Mouse (Mus musculus): ENCODE results near the gene Tubg2.

The Tubg2 gene

GRCm38 (mm10) chr11:101164677-101165580 lies 9.2 kb downstream of the Tubg2 start:
- no peak for DNase-seq (ENCODE audit: low spot score in 2 of 2)

- DNase-seq (ENCODE audit: low spot score in 2 of 2), result no peak
These were observed 10.7 kb downstream of the Tubg2 start for GRCm38 (mm10) chr11:101166357-101166756.

DNA sequence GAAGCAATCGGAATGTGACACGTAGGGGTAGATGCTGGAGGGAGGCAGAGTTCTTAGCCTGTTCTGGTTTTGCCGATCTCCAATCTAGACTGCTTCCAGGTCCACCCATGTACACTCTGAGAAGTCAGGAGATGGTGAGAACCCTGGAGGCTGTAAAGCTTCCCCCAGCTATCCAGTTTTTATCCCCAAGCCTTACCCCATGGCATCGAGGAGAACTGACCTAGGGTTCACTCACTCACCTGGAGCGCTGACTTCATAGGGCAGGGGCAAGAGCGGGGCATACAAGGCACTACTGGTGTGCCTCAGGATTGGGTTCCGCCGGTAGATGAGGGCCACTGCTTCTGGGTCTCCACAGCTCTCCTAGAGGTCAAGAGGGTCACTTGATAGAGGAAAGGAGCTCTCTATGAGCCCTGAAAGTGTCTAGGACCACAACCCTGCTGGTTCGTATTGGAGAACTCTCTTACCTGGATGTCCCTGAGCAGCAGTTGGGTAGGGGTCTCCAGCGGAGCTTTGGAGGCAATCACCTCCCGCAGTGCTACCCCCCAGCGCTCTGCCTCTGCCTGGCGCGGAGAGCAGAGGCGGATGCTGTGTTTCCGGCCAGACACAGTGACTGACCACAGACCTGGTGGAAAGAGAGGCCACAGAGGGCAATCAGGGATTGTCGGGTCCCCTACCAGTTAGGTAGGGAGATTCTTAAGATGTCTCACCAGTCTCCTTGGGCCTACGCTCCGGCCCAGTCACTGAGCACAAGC lies 11.7 kb downstream of the Tubg2 start:
- DNase-seq (ENCODE audit: low spot score in 2 of 2), result no peak

DNA sequence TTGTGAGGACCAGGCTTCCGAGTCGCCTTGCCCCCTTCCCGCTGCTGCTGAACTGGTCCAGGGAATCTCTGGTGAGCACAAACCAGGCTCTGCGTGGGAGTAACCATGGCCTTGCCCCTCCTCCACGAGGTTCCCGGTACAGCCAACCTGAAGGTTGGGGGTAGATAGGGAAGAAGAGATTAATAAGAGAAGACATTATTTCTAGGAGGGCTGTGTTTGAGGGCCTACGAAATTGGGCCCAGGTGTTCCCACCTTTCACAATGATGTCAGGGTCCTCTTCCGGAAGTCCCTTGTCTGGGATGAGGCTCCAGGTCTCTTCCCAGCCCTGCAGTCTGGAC lies 12.2 kb downstream of the Tubg2 start:
- no peak for DNase-seq (ENCODE audit: low spot score in 2 of 2)

DNA sequence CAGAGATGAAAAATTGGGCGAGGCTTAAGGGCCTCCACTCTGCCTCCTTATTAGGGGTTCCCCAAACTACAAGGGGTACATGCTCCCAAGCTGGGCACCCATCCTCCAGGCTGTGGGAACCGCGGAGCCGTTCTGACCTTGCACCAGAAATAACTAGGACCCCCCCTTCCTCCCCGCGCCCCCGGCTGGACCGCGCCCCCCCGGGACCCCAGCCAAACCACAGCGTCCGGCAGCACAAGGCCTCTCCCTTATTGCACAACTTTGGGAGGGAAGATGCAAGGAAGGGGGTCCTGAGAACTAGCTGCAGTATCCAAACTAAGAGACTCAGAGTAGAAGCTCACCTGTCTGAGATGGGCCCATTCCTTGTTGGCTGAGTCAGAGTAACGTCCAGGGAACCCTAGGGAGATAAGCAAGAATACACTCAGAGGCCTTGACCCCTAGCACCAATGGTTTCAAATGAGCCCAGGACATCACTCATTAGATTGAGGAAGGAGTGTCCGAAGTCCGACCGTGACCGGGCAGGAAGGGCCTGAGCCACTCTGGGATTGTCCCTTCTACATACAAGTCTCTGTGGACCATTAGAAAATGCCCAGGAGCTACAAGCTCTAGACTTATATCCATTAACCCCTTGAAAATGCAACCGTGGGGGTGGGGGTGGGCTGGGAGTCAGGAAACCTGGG lies 12.7 kb downstream of the Tubg2 start:
- DNase-seq (ENCODE audit: low spot score in 2 of 2), result no peak

GRCm38 (mm10) chr11:101169301-101170107 lies 13.8 kb downstream of the Tubg2 start:
- DNase-seq (ENCODE audit: low spot score in 2 of 2), result no peak

DNA sequence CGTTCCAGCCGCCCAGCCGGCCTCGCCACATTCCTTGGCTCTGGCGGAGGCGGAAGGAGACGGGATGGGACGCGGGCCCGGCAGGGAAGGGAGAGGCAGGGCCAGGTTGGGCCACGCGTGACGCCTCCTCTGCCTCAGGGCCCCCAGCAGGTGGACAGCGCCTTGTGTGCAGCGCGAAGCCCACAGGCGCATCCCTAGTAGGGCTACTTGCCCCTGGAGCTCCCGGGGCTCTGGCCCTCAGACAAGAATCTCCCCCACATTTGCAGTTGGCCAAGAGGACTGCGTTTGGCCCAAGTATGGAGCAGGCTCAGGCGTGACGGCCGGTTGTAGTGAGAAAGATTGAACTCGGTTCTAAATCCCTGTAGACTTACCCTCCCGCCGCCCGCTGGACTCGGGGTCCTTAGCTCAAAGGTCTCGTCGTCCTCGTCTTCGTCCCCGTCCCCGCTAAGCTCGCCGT lies 14.7 kb downstream of the Tubg2 start, which contains the start of gene Cntnap1:
Gene Cntnap1, plus strand, starts transcription at position 170 of the 457 bp plus-strand sequence.
- DNase-seq (ENCODE audit: low spot score in 2 of 2), result no peak

DNA sequence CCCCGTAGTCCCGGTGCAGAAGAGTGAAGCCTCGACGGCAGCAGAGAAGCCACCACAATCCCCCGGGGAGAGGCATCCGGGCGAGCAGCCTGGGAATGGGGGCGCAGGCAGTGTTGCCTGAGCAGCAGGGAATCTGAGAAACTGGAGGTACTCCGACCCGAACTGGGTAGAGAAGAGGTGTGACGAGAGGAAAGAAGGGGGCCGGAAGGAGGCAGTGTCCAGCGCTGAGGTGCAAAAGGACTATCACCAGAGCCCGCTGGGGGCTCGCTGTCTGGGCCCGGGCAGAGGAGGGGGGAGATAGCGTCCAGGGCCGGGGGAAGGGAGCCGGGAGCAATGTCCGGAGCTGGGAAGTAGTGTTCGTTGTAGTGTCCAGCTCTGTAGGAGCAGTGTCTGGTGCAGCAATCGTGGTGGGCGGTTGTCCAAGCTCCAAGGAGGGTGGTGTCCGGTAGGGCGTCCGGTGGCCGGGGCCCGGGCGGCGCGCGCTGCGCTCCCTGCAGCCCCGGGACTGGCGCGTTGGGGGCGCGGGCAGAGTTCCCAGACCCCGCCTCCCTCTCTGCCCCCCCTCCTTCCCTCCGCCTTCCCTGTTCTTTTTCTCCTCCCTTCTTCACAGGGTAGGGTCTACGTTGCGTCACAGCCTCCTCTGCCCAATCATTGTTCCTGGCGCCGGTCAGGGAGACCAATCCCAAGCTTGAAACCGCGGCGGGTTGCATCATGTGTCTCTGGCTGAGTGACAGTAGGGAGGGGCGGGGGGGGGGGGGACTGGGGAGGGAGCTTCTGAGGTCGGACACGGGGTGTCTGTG lies 15.3 kb downstream of the Tubg2 start, which contains the start of gene Plekhh3:
Gene Plekhh3, minus strand, starts transcription at position 541 of the 800 bp plus-strand sequence.
- peak; percentile 88 to 91 for DNase-seq (ENCODE audit: low spot score in 2 of 2)

DNA sequence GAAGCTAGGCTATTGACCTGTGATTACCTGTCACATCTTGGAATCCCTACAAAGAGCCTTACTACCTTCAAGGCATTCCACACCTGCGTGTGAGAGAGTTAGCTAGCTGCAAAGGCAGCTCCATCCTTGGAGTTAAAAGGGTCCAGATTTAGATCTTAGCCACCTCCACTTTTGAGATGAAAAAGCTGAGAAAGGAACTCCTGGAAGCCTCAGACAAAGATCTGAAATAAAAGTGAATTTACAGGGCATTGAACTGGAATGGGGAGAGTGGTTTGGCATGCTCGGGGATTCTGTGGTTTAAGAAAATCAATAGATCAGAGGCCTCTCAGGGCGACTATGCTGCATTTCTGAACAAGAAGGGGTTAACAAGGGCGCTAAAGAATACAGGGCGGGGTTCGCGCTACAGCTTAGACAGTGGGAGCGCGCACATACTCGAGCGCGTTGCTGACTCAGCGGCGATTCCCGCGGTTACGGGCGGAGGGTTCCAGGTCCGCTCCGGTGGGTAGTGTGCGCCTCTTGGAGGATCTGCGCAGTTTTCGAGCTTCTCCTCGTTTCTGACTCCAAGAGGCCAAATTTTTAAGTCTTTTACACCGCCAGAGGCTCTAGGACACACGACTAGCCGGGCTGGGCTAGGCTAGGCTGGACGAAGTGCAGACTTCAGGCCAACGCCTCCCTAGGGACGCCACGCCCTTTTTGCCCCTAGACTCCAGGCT lies 16.2 kb downstream of the Tubg2 start:
- DNase-seq (ENCODE audit: low spot score in 2 of 2), result peak; percentile 43 to 49

DNA sequence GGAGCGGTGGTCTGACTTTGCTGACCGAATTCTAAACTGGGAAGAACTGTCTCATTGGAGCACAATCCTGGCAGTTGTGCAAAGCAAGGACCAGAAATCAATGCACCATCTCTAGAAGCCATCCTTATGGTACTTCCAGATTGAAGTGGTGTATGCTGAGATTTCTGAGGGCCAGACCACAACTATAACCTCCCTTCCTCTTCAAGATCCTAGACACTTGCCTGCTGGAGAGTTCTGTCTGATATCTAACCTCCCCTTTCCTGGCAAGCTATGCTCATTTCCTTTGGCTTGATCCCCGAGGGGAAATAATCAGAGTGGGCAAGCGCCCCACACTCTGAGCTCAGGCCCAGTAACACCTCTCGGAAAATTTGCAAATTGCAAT lies 16.7 kb downstream of the Tubg2 start:
- no peak for DNase-seq (ENCODE audit: low spot score in 2 of 2)

GRCm38 (mm10) chr11:101173112-101173511 lies 17.4 kb downstream of the Tubg2 start:
- DNase-seq (ENCODE audit: low spot score in 2 of 2), result no peak

DNA sequence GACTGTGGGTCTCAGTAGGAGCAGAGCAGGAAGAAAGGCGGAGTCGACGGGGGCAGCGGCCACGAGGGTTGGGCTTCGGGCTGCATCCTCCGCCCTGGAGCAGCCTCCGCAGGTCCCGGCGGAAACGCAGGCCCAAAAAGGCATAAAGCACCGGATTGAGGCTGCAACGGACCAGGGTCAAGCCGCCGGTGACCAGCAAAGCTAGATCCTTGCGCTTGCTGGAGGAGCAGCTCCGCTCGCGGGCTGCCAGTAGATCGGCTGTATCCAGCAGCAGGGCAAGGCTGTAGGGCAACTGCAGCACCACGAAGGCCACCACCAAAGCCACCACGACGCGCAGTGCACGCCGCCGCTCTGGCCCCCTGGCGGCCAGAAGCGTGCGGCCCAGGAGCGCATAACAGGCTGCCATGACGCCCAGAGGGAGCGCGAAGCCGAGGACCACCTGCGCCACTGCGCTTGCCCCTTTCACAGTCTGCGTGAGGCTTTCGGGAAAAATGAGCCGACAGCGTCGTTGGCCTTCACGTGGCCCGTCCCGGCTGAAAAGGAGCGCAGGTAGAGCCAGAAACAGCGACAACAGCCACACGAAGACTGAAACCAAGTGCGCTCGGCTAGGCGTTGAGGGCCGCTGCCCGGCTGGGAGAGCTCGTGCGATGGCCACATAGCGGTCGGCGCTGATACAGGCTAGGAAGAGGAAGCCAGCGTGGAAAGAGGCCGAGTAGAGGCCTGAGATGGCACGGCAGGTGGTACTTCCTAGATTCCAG lies 18.1 kb downstream of the Tubg2 start:
- DNase-seq (ENCODE audit: low spot score in 2 of 2), result peak; percentile 65 to 78

DNA sequence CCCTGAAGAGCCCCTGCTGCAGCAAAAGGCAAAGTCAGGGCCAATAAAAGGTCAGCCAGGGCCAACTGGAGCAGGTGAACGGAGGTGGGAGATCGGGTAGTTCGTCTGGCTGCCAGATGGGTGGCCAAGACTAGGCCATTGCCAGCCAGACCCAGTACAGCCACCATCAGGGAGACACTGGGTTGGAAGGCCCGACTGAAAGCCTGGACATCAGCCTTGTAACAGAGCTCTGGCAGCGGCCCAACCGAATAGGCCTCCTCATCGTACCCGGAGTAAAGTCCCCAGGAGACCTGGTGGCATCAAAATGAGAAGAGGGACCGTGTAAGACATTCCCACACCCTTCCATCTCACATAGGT lies 18.7 kb downstream of the Tubg2 start:
- no peak for DNase-seq (ENCODE audit: low spot score in 2 of 2)

DNA sequence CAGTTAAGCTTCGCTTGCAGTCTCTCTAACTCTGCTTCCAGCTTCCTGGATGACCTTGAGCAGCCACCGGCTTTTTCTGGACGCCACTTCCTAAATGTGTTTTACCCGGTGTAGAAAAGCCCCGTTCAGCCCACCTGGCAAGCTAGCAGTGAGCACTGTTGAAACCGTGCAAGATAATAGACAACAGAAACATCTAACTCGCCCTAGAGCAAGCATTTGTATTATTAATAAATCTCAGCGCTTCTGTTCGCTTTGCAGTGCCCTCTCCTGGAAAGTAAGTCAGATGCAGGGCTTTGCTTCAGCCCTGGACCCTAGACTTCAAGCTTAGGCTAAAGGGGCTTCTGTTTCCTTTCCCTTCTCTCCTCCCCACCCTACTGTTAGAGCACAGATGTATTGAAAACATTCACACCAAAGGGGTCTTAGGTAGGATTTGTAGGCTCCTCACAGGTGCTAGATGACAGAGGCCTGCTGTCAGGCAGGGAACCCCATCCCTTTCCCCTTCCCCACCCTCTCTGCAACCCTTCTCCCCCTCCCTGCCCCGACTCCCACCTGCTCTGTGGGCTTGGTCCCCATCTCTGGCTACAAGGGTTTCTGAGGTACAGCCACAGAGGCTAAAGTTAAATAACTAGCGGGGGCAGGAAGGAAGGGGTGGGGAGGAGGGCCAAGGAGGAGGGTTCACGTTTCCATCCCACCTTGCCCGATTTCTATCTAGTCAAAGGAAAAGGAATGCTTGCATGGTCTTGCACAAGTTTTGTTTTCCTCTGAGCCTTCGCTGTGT lies 19.3 kb downstream of the Tubg2 start, which contains the start of gene Ccr10:
Gene Ccr10, minus strand, starts transcription at position 593 of the 778 bp plus-strand sequence.
- DNase-seq (ENCODE audit: low spot score in 2 of 2), result no peak

DNA sequence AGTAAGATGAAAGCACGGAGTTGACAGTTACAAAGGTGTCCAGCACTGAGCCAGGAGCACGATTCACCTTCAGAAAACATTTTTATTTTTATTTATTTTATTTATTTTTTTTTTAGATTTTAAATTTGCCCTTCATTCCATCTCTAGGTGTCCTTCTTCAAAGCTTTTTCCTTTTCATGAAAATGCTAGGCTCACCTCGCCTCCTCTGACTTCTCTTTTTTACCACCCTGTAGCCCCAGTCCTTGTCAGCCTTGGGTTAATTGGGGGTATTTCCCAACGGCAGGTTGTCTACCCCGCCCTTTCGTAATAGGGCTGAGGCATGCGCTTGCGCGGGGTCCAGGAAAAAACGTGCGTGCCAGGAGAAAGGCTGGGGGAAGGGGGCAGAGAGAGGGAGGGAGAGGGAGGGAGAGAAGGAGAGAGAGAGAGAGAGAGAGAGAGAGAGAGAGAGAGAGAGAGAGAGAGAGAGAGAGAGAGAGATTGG lies 20.0 kb downstream of the Tubg2 start:
- DNase-seq (ENCODE audit: low spot score in 2 of 2), result no peak

DNA sequence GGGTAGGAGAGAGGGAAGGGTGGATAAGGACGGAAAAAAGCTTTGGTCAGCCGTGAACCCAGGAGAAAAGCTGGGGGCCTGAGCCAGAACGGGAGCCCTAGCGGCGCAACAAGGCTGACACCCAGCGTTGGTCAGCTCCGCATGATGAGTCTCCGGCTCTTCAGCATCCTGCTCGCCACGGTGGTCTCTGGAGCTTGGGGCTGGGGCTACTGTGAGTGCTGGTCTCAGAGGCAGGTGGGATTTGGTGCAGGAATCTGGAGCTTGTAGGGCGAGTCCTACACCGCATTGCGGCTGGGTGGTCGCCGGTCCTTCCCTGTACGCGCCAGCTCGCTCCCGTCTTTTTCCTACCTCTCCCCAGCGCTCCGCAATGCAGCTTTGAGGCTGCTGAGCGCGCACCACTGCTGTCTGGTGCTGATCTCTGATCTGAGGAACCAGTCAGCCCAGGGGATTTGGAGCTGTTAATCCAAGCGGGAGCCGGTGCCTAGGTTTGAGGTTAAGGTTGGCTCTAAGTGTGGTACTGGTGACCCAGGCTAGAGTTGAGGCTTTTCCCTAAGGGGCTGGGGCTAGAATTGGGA lies 20.5 kb downstream of the Tubg2 start:
- DNase-seq (ENCODE audit: low spot score in 2 of 2), result no peak

- peak; percentile 38 to 70 for DNase-seq (ENCODE audit: low spot score in 2 of 2)
These were observed 21.4 kb downstream of the Tubg2 start for GRCm38 (mm10) chr11:101176933-101177773.
